Mouse (Mus musculus): ENCODE results near the gene Gpha2.

The Gpha2 gene

GRCm38 (mm10) chr19:6242281-6242680 is 16.1 kb downstream of the Gpha2 start:
- peak; percentile 34 to 63 for DNase-seq

GRCm38 (mm10) chr19:6243226-6243625 is 17.0 kb downstream of the Gpha2 start:
- DNase-seq, result peak in 1 of 2 experiments; percentile 9

GRCm38 (mm10) chr19:6245806-6246205 is 19.6 kb downstream of the Gpha2 start:
- no peak for DNase-seq

- DNase-seq, result no peak
Measured at GRCm38 (mm10) chr19:6247526-6248300, 21.5 kb downstream of the Gpha2 start.

GRCm38 (mm10) chr19:6253021-6253420 is 26.8 kb downstream of the Gpha2 start:
- no peak for DNase-seq

GRCm38 (mm10) chr19:6260428-6260827 is 34.2 kb downstream of the Gpha2 start:
- DNase-seq, result peak; percentile 31 to 67

- DNase-seq, result peak in 1 of 2 experiments; percentile 15
Measured at GRCm38 (mm10) chr19:6260946-6261345, 34.8 kb downstream of the Gpha2 start.

- DNase-seq, result no peak
Measured at GRCm38 (mm10) chr19:6261379-6261778, 35.2 kb downstream of the Gpha2 start.

- DNase-seq, result peak; percentile 89 to 90
Measured at GRCm38 (mm10) chr19:6262222-6262621, 36.0 kb downstream of the Gpha2 start.

GRCm38 (mm10) chr19:6262839-6263433 is 36.8 kb downstream of the Gpha2 start:
- peak in 1 of 2 experiments; percentile 37 for DNase-seq

- peak in 1 of 2 experiments; percentile 45 for DNase-seq
Measured at GRCm38 (mm10) chr19:6264200-6264599, 38.0 kb downstream of the Gpha2 start.

GRCm38 (mm10) chr19:6264945-6265344 is 38.8 kb downstream of the Gpha2 start:
- DNase-seq, result no peak

GRCm38 (mm10) chr19:6265727-6266182 is 39.6 kb downstream of the Gpha2 start:
- DNase-seq, result peak; percentile 53 to 60

- DNase-seq, result peak; percentile 95 to 96
Measured at GRCm38 (mm10) chr19:6267306-6268169, 41.4 kb downstream of the Gpha2 start.

- DNase-seq, result peak in 1 of 2 experiments; percentile 91
Measured at GRCm38 (mm10) chr19:6268170-6268528, 42.0 kb downstream of the Gpha2 start.

- no peak for DNase-seq
Measured at GRCm38 (mm10) chr19:6268670-6269132, 42.5 kb downstream of the Gpha2 start.

- DNase-seq, result no peak
Measured at GRCm38 (mm10) chr19:6269798-6270475, 43.8 kb downstream of the Gpha2 start.

- no peak for DNase-seq
Measured at GRCm38 (mm10) chr19:6270661-6271060, 44.5 kb downstream of the Gpha2 start.

GRCm38 (mm10) chr19:6271206-6271605 is 45.0 kb downstream of the Gpha2 start:
- DNase-seq, result no peak

- no peak for DNase-seq
Measured at GRCm38 (mm10) chr19:6272053-6272452, 45.9 kb downstream of the Gpha2 start.

GRCm38 (mm10) chr19:6272738-6273137 is 46.6 kb downstream of the Gpha2 start:
- DNase-seq, result no peak

- peak; percentile 42 to 45 for DNase-seq
Measured at GRCm38 (mm10) chr19:6273592-6273991, 47.4 kb downstream of the Gpha2 start.
